In the genomic region with DNA sequence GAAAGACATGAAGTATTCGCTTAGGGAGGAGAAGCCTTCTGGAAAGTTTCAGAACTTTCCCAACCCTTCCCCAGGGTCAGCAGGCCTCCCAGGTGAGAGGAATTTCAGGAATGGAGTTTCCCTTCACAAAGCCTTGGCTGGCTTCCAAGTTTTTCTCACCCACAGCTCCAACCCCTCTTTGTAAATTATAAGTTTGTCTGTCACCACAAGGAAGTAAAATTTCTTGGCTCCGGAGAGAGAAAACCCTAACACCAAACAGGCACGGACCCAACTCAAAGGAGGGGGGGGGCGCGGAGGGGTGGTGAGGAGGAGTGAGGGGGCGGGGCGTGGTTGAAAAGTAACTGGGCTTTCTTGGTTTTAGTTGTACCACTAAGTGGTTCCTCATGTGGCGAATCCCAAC, we compare ENCODE assay signal across 8 mouse cellular contexts. TPM values are rescaled to one million over a fixed set of nuclear protein-coding genes. Genes with fewer than 3 reads are reported as not detected.
A peak's percentile ranks its signal among the peaks of the same experiment; 100 is the strongest.
DNase-seq lines count a peak whose midpoint lies in the region; ATAC-seq lines count a peak whose summit lies in the region.

No protein-coding gene starts in this region.

- peak overlapping the region; percentile 70; the same call in 1 of the 2 replicates for H3K9ac ChIP-seq in embryonic facial prominence, embryonic 14.5 days (ENCODE audit: low read depth, low read length)

- WGBS in embryonic facial prominence, embryonic 14.5 days, result 3% methylated on average over 8 of the region's 8 CpGs

- H3K4me3 ChIP-seq in embryonic facial prominence, embryonic 14.5 days (ENCODE audit: low read depth, low read length), result peak overlapping the region; percentile 58
- peak overlapping the region; percentile 99 for H3K4me3 ChIP-seq in megakaryocyte, embryonic 14.5 days (replicated peaks)

- DNase-seq in B cell, adult 2 months, result peak; percentile 21 to 22
- peak; percentile 64 for DNase-seq in ZHBTc4 (ENCODE audit: low read depth, low spot score)
- DNase-seq in embryonic facial prominence, embryonic 14.5 days (ENCODE audit: low spot score), result peak; percentile 88
- peak; percentile 19 to 29 for DNase-seq in heart, postnatal 14 days
- DNase-seq in kidney, postnatal 36 days, result peak; percentile 71 to 87
- DNase-seq in thymus, postnatal 36 days, result peak; percentile 4 to 12
- DNase-seq in layer of hippocampus, adult 9-10 months (ENCODE audit: low spot score), result no peak

- H3K4me1 ChIP-seq in embryonic facial prominence, embryonic 14.5 days (ENCODE audit: control insufficient read depth, insufficient read depth, low read length), result peaks cover 8% of the 10 kb centered on the region; the same call in 1 of the 2 replicates
- H3K4me1 ChIP-seq in megakaryocyte, embryonic 14.5 days, result peaks cover 34% of the 10 kb centered on the region

- peak overlapping the region; percentile 39; the same call in 1 of the 2 replicates for H3K27ac ChIP-seq in embryonic facial prominence, embryonic 14.5 days (replicated peaks; ENCODE audit: low read depth, low read length)

- ATAC-seq in embryonic facial prominence, embryonic 14.5 days (ENCODE audit: low read depth), result peak; percentile 70

- H3K9me3 ChIP-seq in embryonic facial prominence, embryonic 14.5 days (ENCODE audit: control insufficient read depth, low read length), result no peaks in the 10 kb centered on the region
- no peaks in the 10 kb centered on the region for H3K9me3 ChIP-seq in megakaryocyte, embryonic 14.5 days

- no peaks in the 10 kb centered on the region for H3K36me3 ChIP-seq in embryonic facial prominence, embryonic 14.5 days (ENCODE audit: control insufficient read depth, insufficient read depth, low read length)
- H3K36me3 ChIP-seq in megakaryocyte, embryonic 14.5 days (replicated peaks; ENCODE audit: low read length), result peaks cover 34% of the 10 kb centered on the region

- intact Hi-C loops in heart, postnatal 14 days (cut with DNase I), result loop anchor here (5.0 to 10.0 kb wide), 2 partner anchors 200 to 742 kb away; no protein-coding TSS in a partner anchor

- H3K27me3 ChIP-seq in embryonic facial prominence, embryonic 14.5 days (replicated peaks; ENCODE audit: control insufficient read depth, insufficient read depth, low read length), result no peaks in the 10 kb centered on the region; the same call in 1 of the 2 replicates
- no peaks in the 10 kb centered on the region for H3K27me3 ChIP-seq in megakaryocyte, embryonic 14.5 days (replicated peaks)

- peak overlapping the region; percentile 87 for H3K4me2 ChIP-seq in embryonic facial prominence, embryonic 14.5 days (ENCODE audit: low read depth, low read length)

RNA-seq across cellular contexts. Expression of a gene that starts 1.0 kb away (rescaled TPM):
- 20.2 and 25.2 TPM in 2 replicates for polyA plus RNA-seq in embryonic facial prominence, embryonic 14.5 days (2014; fragmentation: Nextera tagmentation; extraction: Ambion mirVana)
- total RNA-seq in heart, postnatal 14 days (2021), result 1 to 10 TPM; 2.1 to 2.5 TPM
- polyA plus RNA-seq in megakaryocyte, embryonic 14.5 days (2012; ENCODE audit: insufficient read depth, low replicate concordance), result 18.0 and 39.6 TPM in 2 replicates
